Mouse (Mus musculus) small intestine, adult 2 months (tissue): ENCODE measurements around the gene Rapgef4.

Source experiments
- CTCF ChIP-seq: fragments of 200-500 bp; IDR thresholded peaks from 2 replicates; pipeline ENCODE4 v1.5.1; 2012; ENCODE audit warnings: low read depth, mild to moderate bottlenecking, control low read depth, inconsistent platforms, low read length, moderate library complexity, mixed read lengths; ENCODE audit not compliant: insufficient replicate concordance, insufficient read length; ENCODE audit errors: extremely low read depth
- POLR2A ChIP-seq: fragments of 200-500 bp; IDR thresholded peaks from 2 replicates; pipeline ENCODE4 v1.6.1; 2012; ENCODE audit warnings: low read depth, mild to moderate bottlenecking, control low read depth, inconsistent platforms, low read length, moderate library complexity

GRCm38 (mm10) chr2:72016013-72016412 lies 35.0 kb downstream of the Rapgef4 start:
- TF ChIP-seq POLR2A (no peak), CTCF (no peak)
